Mouse (Mus musculus) kidney, adult 2 months (tissue): Measurements from ENCODE around the gene Scnn1b. TPM values are rescaled to one million over a fixed set of nuclear protein-coding genes. Genes with fewer than 3 reads are reported as not detected.

Experiments used
- DNase-seq: peaks from one replicate; pipeline ENCODE4 v3.0.0; 2021
- H3K27ac ChIP-seq: fragments of 200-500 bp; 2 replicates; pipeline ENCODE4 v1.5.1; 2012; ENCODE audit warnings: low read depth, low read length, control low read depth, inconsistent platforms; ENCODE audit not compliant: insufficient read depth
- H3K27me3 ChIP-seq: fragments of 200-500 bp; replicated peaks from 2 replicates; pipeline ENCODE4 v1.6.1; 2012; ENCODE audit warnings: mild to moderate bottlenecking, moderate library complexity, low read length, inconsistent platforms; ENCODE audit not compliant: control insufficient read depth, insufficient read depth
- H3K36me3 ChIP-seq: fragments of 200-500 bp; 2 replicates; pipeline ENCODE4 v1.6.1; 2012; ENCODE audit warnings: mild to moderate bottlenecking, moderate library complexity, low read length, inconsistent platforms; ENCODE audit not compliant: control insufficient read depth, insufficient read depth
- H3K4me1 ChIP-seq: fragments of 200-500 bp; 2 replicates; pipeline ENCODE4 v1.6.1; 2011; ENCODE audit warnings: low read length; ENCODE audit not compliant: control insufficient read depth, insufficient read depth
- H3K4me3 ChIP-seq: fragments of 200-500 bp; 2 replicates; pipeline ENCODE4 v1.5.1; 2011; ENCODE audit warnings: mild to moderate bottlenecking, low read depth, low read length, control low read depth; ENCODE audit not compliant: insufficient read depth
- CTCF ChIP-seq: fragments of 200-500 bp; conservative IDR thresholded peaks from 2 replicates; pipeline ENCODE4 v1.5.1; 2011; ENCODE audit warnings: low read depth, mild to moderate bottlenecking, control low read depth, low read length, moderate library complexity, mixed read lengths; ENCODE audit not compliant: insufficient read depth, insufficient read length
- POLR2A ChIP-seq: fragments of 200-500 bp; IDR thresholded peaks from one replicate; pipeline ENCODE4 v1.6.1; 2011; ENCODE audit warnings: low read depth, low read length, control low read depth
- WGBS: fragments of 180-500 bp; shearing (Covaris S2); methylation state at CpG from one replicate; pipeline ENCODE4 v1.1.7; 2018; 5-methylcytosine and 5-hydroxymethylcytosine counted together
- polyA plus RNA-seq: library from polyadenylated mRNA; depleted of rRNA; stranded (reverse); fragments of >200 nt; gene quantifications from 2 replicates; pipeline ENCODE4 v1.2.3, GENCODE M21; 2012

Gene Scnn1b
- polyA plus RNA-seq, 1 experiment: 74.7 TPM

GRCm38 (mm10) chr7:121845964-121846363 is 18.9 kb upstream of the Scnn1b start:
- Histone ChIP-seq H3K27ac (no peak overlapping the region), H3K4me3 (no peak overlapping the region), H3K4me1 (no peaks in the 10 kb centered on the region), H3K27me3 (no peaks in the 10 kb centered on the region), H3K36me3 (no peaks in the 10 kb centered on the region)
- no peak for DNase-seq
- no peak for TF ChIP-seq CTCF
- 72% methylated on average over 6 of the region's 6 CpGs for WGBS

DNA sequence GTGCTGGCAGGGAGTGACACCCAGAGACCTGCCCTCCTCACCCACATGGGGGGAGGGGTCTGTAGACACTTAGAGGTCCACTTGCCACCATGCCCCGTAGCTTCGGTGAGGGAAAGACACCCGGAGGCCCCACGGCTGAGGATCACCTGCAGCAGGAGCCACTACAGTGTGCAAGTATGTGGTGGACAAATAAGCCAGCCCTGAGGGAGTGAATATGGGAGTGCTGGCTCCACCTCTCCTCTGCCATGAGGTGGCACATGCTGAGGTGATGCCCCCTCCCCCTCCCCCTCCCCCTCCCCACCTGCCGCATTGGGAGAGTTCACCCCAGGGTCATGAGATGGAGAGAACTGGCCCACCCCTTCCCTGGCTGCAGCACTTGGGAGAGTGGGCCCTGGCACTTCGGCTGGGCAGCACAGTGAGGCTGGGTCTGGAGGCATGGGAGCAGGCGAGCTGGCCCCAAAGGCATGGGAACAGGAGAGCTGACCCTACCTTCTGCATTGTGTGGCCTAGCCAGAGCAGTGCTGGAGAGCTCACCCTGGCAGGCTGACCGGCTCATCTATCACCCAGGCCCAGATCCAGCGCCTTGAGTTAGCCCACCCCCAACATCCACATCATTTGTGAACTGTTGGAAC is 16.2 kb upstream of the Scnn1b start:
- 74% methylated on average over 9 of the region's 9 CpGs for WGBS
- no peaks in the 10 kb centered on the region for H3K36me3 ChIP-seq
- no peak overlapping the region for H3K27ac ChIP-seq
- no peak overlapping the region for H3K4me3 ChIP-seq
- no peak for DNase-seq
- no peak for TF ChIP-seq CTCF
- TF ChIP-seq POLR2A: no peak
- no peaks in the 10 kb centered on the region for H3K27me3 ChIP-seq
- no peaks in the 10 kb centered on the region for H3K4me1 ChIP-seq

- 82% methylated on average over 11 of the region's 11 CpGs for WGBS
- Histone ChIP-seq H3K27ac (no peak overlapping the region), H3K36me3 (no peaks in the 10 kb centered on the region), H3K4me3 (no peak overlapping the region), H3K4me1 (no peaks in the 10 kb centered on the region), H3K27me3 (no peaks in the 10 kb centered on the region)
- DNase-seq: no peak
- no peak for TF ChIP-seq POLR2A
- no peak for TF ChIP-seq CTCF
These were observed 7.5 kb upstream of the Scnn1b start for GRCm38 (mm10) chr7:121857177-121857884.

GRCm38 (mm10) chr7:121858939-121859338 is 5.9 kb upstream of the Scnn1b start:
- WGBS: 82% methylated on average over 8 of the region's 8 CpGs
- H3K27me3 ChIP-seq: no peaks in the 10 kb centered on the region
- H3K4me3 ChIP-seq: no peak overlapping the region
- no peak for TF ChIP-seq POLR2A
- TF ChIP-seq CTCF: no peak
- H3K4me1 ChIP-seq: no peaks in the 10 kb centered on the region
- H3K27ac ChIP-seq: no peak overlapping the region
- H3K36me3 ChIP-seq: no peaks in the 10 kb centered on the region
- DNase-seq: no peak

GRCm38 (mm10) chr7:121871631-121872030 is 6.8 kb downstream of the Scnn1b start:
- DNase-seq: no peak
- Histone ChIP-seq H3K4me3 (no peak overlapping the region), H3K4me1 (no peaks in the 10 kb centered on the region), H3K27ac (peak overlapping the region; percentile 67; the same call in 1 of the 2 replicates), H3K27me3 (no peaks in the 10 kb centered on the region), H3K36me3 (no peaks in the 10 kb centered on the region)
- 67% methylated on average over 2 of the region's 3 CpGs for WGBS
- TF ChIP-seq CTCF (no peak), POLR2A (no peak)

GRCm38 (mm10) chr7:121873998-121874397 is 9.2 kb downstream of the Scnn1b start:
- Histone ChIP-seq H3K4me3 (no peak overlapping the region), H3K36me3 (no peaks in the 10 kb centered on the region), H3K27me3 (no peaks in the 10 kb centered on the region), H3K4me1 (no peaks in the 10 kb centered on the region), H3K27ac (peak overlapping the region; percentile 75)
- TF ChIP-seq POLR2A (no peak), CTCF (no peak)
- peak; percentile 19 for DNase-seq
- 46% methylated on average over 3 of the region's 3 CpGs for WGBS

GRCm38 (mm10) chr7:121874784-121875183 is 9.9 kb downstream of the Scnn1b start:
- H3K4me1 ChIP-seq: no peaks in the 10 kb centered on the region
- no peak overlapping the region for H3K27ac ChIP-seq
- no peaks in the 10 kb centered on the region for H3K27me3 ChIP-seq
- 53% methylated on average over 7 of the region's 7 CpGs for WGBS
- TF ChIP-seq CTCF (no peak), POLR2A (no peak)
- H3K36me3 ChIP-seq: no peaks in the 10 kb centered on the region
- no peak overlapping the region for H3K4me3 ChIP-seq
- peak; percentile 18 for DNase-seq
